Mouse (Mus musculus) common myeloid progenitor, adult 5-6 weeks (primary cell): ENCODE measurements around the gene Magel2. TPM values are rescaled to one million over a fixed set of nuclear protein-coding genes. Genes with fewer than 3 reads are reported as not detected.

Experiments used
- ATAC-seq: replicated peaks from 2 replicates; pipeline ENCODE4 v1.8.0; 2016; ENCODE audit warnings: low read depth, mild to moderate bottlenecking, moderate TSS enrichment, inconsistent platforms; ENCODE audit not compliant: poor library complexity, severe bottlenecking
- total RNA-seq: library from RNA; stranded (forward); fragments of 200-1000, 187-1606 nt; gene quantifications from 2 replicates; pipeline ENCODE4 v1.2.3, GENCODE M21; 2017

Gene Magel2
- not detected in 2 replicates for total RNA-seq

DNA sequence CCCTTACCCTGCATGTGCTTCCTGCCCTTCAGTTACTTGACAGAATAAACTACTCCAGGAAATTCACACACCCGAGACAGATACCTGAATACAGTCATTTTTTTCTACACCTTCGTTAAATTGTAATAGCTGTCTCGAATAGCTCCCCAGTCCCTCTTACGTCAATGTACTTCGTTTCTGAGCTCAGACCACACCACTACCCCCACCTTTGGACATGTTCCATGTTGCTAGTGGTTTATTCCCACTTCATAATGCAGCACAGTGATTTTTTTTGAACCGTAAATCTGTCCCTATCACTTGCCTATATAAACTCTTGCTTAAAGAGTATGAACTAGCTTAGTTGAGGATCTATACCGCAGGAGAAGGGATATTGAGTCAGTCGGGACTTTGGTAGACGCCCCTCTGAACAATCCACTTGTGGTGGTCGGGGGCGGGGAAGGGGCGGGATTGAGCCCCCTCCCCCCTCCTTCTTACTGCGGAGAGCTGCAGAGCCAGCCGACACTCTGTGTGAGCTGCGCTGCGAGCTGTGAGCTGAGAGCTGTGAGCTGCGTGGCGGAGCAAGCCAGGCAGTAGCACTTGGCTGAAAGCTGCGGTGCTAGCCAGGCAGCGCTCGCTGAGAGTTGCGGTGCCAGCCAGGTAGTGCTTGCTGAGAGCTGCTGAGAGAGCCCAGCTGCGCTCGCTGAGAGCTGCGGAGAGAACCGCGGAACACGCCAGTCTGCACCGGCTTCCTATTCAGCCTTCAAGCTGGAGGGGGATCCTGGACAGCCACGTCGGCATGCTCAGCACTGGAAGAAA, at the start of gene Magel2:
TSS of gene Magel2 (plus strand) at position 501 of the 795 bp plus-strand sequence.
- no peak for ATAC-seq

DNA sequence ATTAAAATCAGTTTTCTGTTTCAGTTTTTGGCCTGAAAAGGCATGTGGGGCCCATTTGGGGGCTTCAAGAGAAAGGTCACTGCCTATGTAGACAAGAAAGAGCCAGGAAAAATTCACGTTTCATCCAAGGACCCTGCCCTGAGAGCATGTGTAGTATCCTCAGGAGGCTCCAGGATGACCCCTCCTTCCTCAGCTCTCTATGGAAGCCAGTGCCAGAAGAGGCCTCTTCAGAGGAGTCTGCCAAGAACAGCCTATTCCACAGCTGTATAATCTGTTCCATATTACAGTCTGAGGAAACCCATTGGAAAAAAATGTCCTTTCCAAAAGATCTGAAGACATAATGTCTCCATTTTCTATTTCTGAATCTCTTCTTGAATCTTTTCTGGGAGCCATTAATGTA, 31.4 kb upstream of the Magel2 start:
- ATAC-seq = no peak

DNA sequence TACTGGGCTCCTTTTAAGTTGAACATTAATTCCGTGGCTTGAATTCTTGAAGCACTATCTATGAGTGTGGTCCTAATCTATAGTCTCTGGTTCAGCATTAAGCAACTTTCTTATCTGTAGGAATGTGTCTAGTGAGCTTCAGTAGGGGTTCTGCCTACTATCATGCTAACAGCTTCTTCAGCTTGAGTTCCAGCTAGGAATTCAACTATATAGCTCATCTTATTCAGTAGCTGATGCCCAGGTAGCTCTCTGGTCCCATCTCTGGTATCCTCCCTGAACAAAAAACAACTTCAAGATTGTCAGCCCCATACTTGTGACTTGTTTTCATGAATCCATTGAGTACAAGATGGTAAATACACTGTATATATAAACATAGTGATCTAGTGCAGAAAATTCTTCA, 30.5 kb upstream of the Magel2 start, which contains the start of gene Ndn:
TSS of gene Ndn (plus strand) at position 301 of the 400 bp plus-strand sequence.
- no peak for ATAC-seq

DNA sequence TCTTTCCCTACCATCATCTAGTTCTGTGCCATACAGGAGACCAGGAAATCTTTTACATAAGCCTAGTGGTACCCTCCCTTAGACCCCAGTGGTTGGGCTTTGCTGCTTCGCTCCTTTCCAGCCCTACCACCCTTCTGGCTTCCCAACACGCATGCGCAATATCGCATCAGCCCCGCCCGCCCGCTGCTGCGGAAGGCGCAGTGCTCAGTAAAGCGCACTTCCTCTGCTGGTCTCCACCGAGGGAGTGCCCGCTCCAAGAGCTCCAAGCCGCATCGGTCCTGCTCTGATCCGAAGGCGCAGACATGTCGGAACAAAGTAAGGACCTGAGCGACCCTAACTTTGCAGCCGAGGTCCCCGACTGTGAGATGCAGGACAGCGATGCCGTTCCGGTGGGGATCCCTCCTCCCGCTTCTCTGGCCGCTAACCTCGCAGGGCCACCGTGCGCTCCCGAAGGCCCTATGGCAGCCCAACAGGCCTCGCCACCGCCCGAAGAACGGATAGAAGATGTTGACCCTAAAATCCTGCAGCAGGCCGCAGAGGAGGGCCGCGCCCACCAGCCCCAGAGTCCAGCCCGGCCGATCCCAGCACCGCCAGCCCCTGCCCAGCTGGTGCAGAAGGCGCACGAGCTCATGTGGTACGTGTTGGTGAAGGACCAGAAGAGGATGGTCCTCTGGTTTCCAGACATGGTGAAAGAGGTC, 28.6 kb upstream of the Magel2 start:
- ATAC-seq = 0 out of 2 replicates have a peak, but pooled peaks have one; percentile 36

DNA sequence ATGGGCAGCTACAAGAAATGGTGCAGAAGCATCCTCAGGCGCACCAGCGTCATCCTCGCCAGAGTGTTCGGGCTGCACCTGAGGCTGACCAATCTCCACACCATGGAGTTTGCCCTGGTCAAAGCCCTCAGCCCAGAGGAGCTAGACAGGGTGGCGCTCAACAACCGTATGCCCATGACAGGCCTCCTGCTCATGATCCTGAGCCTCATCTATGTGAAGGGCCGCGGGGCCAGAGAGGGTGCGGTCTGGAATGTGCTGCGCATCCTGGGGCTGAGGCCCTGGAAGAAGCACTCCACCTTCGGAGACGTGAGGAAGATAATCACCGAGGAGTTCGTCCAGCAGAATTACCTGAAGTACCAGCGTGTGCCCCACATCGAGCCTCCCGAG, 28.0 kb upstream of the Magel2 start:
- ATAC-seq = no peak

DNA sequence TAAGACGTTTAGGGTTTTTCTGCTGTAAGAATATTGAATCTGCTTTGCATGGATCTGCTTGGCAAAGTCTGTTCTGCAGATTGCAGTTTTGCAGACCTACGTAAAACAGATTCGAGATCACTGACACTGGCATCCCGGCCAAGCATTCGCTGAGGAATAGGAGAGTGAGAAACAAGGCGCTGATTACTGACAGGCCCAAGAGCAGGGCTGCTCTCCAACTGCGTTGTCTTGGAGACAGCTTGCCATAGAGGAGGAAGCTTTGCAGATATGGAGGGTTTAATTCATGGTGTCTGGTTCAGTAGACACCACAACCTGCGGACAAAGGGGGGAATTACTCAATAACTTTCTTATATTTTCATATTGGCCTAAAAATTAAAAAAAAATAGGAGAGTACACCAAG, 25.5 kb upstream of the Magel2 start:
- no peak for ATAC-seq

DNA sequence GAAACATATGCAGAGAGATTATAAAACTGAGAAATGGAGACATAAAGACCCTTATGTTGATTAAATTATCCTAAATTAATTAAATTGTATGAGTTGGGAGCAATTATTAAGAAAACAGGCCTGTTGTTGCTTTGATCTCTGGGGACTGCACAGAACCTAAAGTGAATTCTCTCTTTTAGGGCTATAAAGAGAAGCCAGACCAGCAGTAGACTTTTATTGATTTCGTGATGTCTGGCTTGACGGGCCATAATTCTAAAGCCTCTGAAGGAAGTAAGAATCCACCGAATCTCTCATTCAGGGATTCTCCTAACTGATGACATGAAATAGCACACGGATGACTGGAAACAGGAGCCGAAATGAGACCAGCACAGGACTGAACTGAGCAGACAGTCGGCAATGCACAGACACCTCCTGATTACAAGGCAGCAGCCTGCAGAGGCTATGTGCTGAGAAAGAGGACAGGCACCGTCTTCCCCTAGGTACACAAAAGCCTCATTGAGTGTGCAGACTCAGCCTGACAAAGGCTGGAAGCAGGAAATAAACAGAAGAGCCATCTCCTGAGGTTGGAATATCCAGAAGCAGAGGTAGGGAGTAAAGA, 11.7 kb upstream of the Magel2 start:
- no peak for ATAC-seq

DNA sequence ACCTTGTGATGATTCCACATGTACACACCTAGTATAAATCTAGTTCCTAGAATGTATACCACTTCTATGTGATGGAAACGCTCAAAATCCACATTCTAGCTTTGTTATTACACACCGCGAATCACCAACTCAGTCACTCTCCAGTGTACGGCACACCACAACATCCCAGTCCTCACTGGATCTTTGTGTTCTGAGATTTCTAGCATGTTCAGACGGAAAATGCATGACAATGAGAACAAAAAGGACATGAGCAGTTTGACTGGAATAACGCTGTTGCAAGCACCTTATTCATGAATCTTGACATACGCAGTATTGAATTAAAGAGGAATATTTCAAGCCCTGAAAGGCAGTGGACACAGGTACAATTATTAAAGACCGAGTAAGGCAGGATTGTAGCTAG, 10.1 kb upstream of the Magel2 start:
- no peak for ATAC-seq

DNA sequence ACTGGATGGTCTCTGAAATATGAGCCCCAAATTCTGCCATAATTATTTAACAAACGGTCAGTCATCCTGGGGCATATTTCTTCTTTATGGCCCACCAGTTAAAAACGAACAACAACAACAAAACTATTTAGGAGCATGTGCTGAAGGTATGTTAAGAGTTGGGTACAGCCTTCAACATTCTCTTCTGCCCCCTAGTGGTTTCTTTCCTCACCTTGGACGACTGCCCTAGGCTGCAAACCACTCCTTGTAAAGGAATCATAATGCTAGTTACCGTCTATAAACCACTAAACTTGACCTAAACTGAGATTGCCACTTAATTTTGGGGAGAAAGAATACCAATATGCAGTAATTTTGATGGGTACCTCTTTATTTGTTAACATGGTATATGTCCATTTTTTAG, 1.2 kb upstream of the Magel2 start:
- ATAC-seq = no peak

DNA sequence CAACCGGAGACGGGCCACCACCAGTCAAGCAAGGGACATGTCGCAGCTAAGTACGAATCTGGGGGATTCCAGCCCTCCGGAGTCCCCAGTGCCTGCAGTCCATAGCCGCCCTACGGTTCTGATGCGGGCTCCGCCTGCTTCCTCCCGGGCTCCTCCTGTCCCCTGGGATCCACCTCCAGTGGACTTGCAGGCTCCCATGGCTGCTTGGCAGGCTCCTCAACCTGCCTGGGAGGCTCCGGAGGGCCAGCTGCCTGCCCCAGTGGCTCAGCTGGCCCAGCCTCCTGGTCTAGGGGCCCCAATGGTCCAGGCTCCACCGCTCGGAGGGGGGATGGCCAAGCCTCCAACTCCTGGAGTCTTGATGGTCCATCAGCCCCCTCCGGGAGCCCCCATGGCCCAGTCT, 503 bp downstream of the Magel2 start:
- ATAC-seq = no peak

DNA sequence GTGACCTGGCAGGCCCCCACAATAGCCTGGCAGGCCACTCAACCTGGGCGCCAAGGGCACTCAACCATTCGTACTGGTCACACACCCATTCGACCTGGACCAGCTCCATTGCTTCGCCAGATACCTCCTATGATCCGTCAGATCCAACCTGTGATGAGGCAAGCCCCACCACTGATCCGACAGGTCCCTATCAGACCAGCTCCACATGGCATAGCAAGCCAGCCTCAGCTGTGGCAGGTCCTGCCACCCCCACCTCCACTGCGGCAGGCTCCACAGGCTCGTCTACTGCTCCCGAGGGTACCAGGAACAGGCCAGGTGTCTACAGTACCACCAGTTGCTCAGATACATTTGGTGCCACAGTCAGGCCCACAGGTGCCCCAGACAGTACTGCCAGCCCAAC, 1.7 kb downstream of the Magel2 start:
- no peak for ATAC-seq

DNA sequence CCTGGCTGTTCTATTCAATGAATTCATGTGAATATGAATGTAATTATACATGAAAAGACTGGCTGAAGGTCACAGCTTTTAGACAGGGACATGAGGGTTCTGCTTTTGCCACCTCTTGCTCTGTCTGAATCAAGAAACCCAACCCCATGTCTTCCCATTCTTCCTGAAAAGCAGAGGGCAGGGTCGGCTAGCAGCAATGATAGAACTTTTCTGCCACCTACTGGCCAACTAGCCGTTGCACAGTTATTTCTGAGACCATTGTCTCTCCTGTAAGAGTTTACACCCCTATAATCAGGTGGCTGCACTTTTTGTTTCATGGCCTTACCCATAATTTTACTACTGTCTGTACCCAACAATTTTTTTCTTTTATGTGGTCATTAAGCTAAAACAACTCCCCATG, 5.6 kb downstream of the Magel2 start:
- ATAC-seq = peak; percentile 87

DNA sequence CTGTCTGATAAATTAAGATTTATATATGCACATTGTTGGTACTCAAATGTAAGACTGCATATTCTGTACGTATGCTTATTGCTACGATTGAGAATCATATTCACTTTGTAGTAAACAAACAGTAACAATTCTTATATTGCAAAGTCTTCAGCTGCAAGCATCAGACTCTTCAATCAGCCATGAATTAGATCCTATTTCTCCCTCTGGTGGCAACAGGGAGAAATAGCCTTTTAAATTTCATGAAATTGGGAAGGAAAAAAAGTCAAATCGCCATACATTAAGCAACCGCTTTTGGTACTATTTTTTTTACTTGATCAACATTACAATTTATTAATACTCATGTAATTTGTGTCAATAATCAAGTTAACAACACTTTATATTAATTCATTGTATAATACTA, 11.5 kb downstream of the Magel2 start:
- no peak for ATAC-seq

DNA sequence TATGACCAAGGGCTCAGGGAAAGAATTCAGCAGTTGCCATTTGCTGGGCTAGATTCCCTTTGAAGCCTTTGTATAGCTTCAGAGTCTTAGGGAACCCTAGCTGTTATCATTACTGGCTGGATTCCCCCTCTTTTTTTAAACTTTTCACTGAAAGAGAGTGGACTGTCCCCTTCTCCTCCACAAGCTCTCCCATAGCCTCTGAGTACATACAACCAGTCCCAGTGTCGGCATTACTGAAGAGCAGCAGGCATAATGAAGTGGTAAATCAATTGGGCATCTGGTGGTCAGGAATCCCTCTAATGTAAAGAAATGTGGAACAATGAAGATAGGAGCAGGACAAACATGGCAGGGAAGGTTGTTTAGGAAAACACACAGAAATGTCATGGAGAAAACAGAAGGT, 15.4 kb downstream of the Magel2 start:
- no peak for ATAC-seq

DNA sequence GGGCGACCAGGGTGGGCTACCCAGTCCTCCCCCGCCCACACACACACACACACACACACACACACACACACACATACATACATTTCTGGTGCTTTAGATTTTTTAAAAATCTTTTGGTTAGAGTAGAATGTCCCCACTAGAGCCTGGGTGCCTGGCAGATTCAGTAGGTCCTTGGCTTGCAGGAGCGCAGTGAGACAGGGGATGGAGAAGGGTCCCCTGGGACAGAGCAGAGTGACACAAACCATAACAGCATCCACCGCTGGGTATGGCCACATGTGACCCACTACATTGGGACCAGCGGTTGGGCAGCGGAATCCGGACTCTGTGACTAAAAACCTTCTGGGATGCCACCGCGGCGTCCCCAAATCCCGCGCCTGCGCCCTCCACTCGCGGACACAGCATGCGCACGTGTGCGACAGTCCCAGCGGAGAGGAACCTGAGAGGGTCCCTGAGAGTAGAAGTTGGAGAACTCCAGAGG, 29.8 kb downstream of the Magel2 start:
- ATAC-seq = no peak

DNA sequence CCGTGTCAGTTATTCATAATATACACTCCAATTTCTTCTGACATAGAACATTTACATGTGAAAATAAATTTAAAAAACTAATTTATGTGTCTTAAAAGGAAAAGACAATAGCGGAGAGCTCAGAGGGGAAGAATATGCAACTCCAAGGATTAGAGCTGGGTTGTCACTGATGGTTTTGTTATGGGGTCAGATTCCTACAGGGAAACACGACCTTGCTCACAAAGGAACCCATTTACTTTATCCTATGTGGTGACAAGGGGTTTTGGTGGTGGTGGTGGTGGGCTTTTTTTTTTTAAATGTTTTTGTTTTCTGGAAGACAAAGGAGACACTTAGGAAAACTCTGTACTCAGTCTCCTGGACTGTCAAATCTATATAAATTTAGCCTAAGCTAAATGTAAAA, 31.0 kb downstream of the Magel2 start:
- no peak for ATAC-seq

DNA sequence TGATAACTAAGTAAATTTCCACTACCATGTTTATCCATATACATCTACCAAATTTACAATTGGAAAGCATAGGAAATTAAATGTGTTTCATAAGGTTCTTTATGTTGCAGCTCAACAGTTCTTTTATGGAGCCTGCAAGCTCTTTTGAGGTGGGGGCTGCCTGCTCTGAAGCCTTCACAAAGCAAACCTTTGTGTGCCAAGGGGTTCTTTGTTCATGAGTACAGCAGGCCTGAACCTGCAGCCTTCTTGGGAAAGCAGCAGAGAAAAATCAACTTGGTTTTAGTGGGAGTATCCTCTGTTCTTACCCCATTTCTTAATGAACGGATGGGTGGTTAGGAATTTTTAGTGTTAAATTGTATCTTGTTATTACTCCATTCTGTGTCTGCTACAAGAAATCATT, 38.4 kb downstream of the Magel2 start:
- no peak for ATAC-seq

DNA sequence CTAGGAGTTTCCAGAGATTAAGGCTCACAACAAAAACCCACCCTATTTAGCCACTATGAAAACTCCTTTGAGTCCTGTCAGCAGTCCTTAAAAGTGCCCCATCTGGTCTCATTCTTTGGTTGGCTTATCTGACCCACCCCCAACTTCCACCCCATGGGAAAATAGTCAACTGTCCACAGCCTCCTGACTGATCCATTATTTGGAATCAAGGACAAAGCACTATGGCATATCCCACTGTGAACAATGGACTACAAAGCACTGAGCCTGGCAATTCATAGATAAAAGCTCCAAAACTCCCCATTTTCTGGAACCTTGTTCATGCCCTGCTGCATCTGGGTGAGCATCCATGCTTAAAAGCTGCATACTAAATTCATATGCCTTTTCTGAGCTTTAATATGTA, 39.4 kb downstream of the Magel2 start:
- no peak for ATAC-seq

DNA sequence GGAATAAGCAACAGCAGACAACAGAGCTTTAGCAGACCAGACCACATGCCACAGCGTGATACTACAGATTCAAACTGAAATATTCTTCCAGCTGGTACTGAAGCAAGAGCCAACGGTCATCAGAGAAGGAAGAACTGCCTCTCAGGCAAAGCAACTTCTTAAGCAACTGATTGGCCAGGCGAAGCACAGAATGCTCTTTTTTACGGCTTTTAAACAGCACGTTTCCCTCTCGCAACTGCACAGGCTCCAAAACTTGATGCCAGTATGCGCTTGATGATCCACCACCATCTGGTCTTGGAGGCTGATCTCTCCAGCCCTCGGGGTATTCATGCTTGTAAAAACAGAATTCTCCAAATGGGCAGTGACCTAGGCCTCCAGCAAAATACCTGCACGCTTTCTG, 41.5 kb downstream of the Magel2 start:
- no peak for ATAC-seq

DNA sequence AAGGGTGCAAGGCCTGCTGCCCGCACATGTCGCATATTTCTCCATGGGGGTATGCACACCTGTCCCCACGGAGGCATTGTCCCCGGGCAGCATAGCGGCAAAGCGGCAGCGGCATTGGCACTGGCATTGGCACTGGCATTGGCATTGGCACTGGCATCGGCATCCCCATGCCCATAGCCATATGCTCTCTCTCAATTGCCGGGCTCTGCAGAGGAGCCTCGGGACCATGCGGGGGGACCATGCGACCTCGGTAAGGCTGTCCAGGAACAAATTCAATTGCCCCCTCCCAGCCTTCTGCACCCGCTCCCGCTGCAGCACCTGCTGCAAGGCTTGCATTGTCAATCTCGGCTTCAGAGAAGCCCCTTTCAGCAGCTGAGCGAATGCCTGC, 42.3 kb downstream of the Magel2 start:
- no peak for ATAC-seq
